Mouse (Mus musculus) forebrain, postnatal 0 days (tissue): Measurements from ENCODE around the gene Lcn2. TPM values are rescaled to one million over a fixed set of nuclear protein-coding genes. Genes with fewer than 3 reads are reported as not detected.
A peak's percentile ranks its signal among the peaks of the same experiment; 100 is the strongest.

ENCODE experiments used
- ATAC-seq: fragments of 200-750 bp; cut with Nextera tagmentation; 2 replicates; pipeline ENCODE4 v1.8.0; 2017; ENCODE audit warnings: mild to moderate bottlenecking, moderate library complexity
- DNase-seq: peaks from one replicate; pipeline ENCODE4 v3.0.0-alpha.2; 2015
- H3K27ac ChIP-seq: fragments of 300-500 bp; sonication (generic); 2 replicates; pipeline ENCODE4 v1.5.1; 2014; ENCODE audit warnings: low read depth, mild to moderate bottlenecking, antibody characterized with exemption, low read length, moderate library complexity, mixed read lengths
- H3K27me3 ChIP-seq: fragments of 300-500 bp; sonication (generic); 2 replicates; pipeline ENCODE4 v1.6.1; 2014; ENCODE audit warnings: mild to moderate bottlenecking, low read length, mixed read lengths; ENCODE audit not compliant: insufficient read depth
- H3K36me3 ChIP-seq: fragments of 300-500 bp; sonication (generic); 2 replicates; pipeline ENCODE4 v1.6.1; 2014; ENCODE audit warnings: mild to moderate bottlenecking, moderate library complexity; ENCODE audit not compliant: insufficient read depth
- H3K4me1 ChIP-seq: fragments of 300-500 bp; sonication (generic); 2 replicates; pipeline ENCODE4 v1.6.1; 2014; ENCODE audit warnings: antibody characterized with exemption; ENCODE audit not compliant: insufficient read depth
- H3K4me2 ChIP-seq: fragments of 300-500 bp; sonication (generic); 2 replicates; pipeline ENCODE4 v1.6.1; 2014; ENCODE audit warnings: low read depth, mild to moderate bottlenecking, moderate library complexity
- H3K4me3 ChIP-seq: fragments of 300-500 bp; sonication (generic); 2 replicates; pipeline ENCODE4 v1.5.1; 2014; ENCODE audit warnings: low read depth, low read length, mixed read lengths
- H3K9ac ChIP-seq: fragments of 300-500 bp; sonication (generic); 2 replicates; pipeline ENCODE4 v1.6.1; 2014; ENCODE audit warnings: mild to moderate bottlenecking
- H3K9me3 ChIP-seq: fragments of 300-500 bp; sonication (generic); 2 replicates; pipeline ENCODE4 v1.6.1; 2016; ENCODE audit warnings: low read length
- CTCF ChIP-seq: sonication (generic); IDR thresholded peaks from 2 replicates; pipeline ENCODE4 v1.5.1; 2016; ENCODE audit warnings: antibody characterized with exemption, control low read depth, low read depth
- WGBS: fragments of 180-500 bp; shearing (Covaris S2); extraction: QIAGEN DNeasy Blood & Tissue Kit; methylation state at CpG from one replicate; pipeline ENCODE4 v1.1.7; 2014; 5-methylcytosine and 5-hydroxymethylcytosine counted together
- polyA plus RNA-seq: library from polyadenylated mRNA; unstranded; fragments of >200 nt; fragmentation: Nextera tagmentation; extraction: Ambion mirVana; gene quantifications from 2 replicates; pipeline ENCODE4 v1.2.1, GENCODE M21; 2015
- total RNA-seq: library from RNA; depleted of rRNA; stranded (reverse); fragments of >200 nt; gene quantifications from 2 replicates; pipeline ENCODE4 v1.2.3, GENCODE M21; 2014; rRNA removed

Lcn2 gene
- total and polyA plus RNA-seq, 2 experiments from 2014 or later = 0.63 to 1.2 TPM

DNA sequence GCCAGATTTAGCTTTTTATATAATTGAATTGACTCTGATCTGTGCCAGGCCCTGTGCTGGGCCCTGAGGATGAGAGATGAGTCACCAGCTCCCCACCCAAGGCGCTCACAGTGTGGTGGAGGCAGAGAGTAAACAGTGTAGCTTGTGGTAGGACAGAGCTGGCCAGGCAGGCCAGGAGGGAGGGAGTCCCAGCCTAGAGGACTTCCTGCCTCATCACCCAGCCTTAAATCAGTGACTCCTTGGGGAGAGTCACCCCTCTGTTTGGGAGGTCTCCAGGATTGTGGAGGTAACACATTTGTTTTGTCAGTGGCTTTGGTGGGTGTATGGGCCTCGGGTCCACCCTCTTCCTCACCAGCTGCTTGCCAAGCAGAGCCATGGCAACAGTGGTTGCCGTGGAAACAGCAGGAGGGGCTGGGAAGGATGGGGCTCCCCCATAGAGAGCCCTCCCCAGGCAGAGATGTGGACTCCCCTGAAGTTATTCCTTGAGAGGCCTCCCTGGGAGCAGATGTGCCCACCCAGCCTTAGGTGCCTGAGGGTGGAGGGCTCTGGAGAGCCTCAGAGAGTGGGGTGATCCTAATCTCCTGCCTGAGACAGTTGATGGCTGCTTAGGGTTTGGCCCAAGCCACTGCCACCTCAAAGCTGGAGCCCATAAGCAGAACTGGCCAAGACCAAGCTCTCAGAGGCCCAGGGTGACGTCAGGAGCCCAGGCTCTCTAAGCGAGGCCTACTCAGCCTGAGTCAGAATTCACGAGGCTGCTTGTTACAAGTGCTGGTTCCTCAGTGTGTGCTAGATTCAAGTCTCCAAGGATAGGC lies 45.3 kb downstream of the Lcn2 start:
- peak; percentile 24 for DNase-seq

GRCm38 (mm10) chr2:32342039-32342438 lies 46.0 kb downstream of the Lcn2 start:
- no peak overlapping the region for H3K4me2 ChIP-seq
- no peak overlapping the region for H3K27ac ChIP-seq
- H3K27me3 ChIP-seq = no peaks in the 10 kb centered on the region
- no peak overlapping the region; the same call in 1 of the 2 replicates for H3K9ac ChIP-seq
- ATAC-seq = no peak
- no peaks in the 10 kb centered on the region for H3K9me3 ChIP-seq
- no peaks in the 10 kb centered on the region; the same call in 1 of the 2 replicates for H3K4me1 ChIP-seq
- 93% methylated on average over 4 of the region's 4 CpGs for WGBS
- TF ChIP-seq CTCF = no peak
- no peak overlapping the region for H3K4me3 ChIP-seq
- peaks cover 26% of the 10 kb centered on the region for H3K36me3 ChIP-seq
- no peak for DNase-seq

More for the DNA sequence above, 45.3 kb downstream of the Lcn2 start:
- WGBS = 66% methylated on average over 6 of the region's 6 CpGs
- no peak for TF ChIP-seq CTCF
- peaks cover 19% of the 10 kb centered on the region for H3K36me3 ChIP-seq
- no peak overlapping the region for H3K4me3 ChIP-seq
- H3K9me3 ChIP-seq = no peaks in the 10 kb centered on the region
- no peaks in the 10 kb centered on the region for H3K27me3 ChIP-seq
- ATAC-seq = peak; percentile 63
- peak overlapping the region; percentile 3 for H3K9ac ChIP-seq
- H3K4me1 ChIP-seq = no peaks in the 10 kb centered on the region; the same call in 1 of the 2 replicates
- H3K27ac ChIP-seq = peak overlapping the region; percentile 29; the same call in 1 of the 2 replicates
- no peak overlapping the region for H3K4me2 ChIP-seq

DNA sequence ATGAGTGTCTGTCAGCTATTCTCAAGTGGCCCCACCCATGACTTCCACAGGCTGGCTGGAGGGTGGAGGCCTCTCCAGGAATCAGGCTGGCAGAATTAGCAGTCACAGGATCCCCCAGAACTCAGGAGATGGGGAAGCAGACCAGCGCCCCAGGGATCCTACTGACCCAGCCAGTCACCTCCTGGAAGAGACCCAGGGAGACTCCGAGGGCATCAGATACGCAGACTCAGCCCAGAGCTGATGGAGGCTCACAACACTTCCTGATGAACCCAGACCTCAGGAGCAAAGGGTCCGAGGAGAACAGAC lies 46.5 kb downstream of the Lcn2 start:
- no peak overlapping the region for H3K9ac ChIP-seq
- H3K36me3 ChIP-seq = peaks cover 30% of the 10 kb centered on the region
- DNase-seq (no peak), ATAC-seq (no peak)
- no peak for TF ChIP-seq CTCF
- H3K27me3 ChIP-seq = no peaks in the 10 kb centered on the region
- no peak overlapping the region for H3K4me3 ChIP-seq
- H3K27ac ChIP-seq = no peak overlapping the region
- 85% methylated on average over 4 of the region's 4 CpGs for WGBS
- H3K4me2 ChIP-seq = no peak overlapping the region
- H3K9me3 ChIP-seq = no peaks in the 10 kb centered on the region
- H3K4me1 ChIP-seq = no peaks in the 10 kb centered on the region; the same call in 1 of the 2 replicates

- Histone ChIP-seq H3K9ac (no peak overlapping the region), H3K4me2 (no peak overlapping the region), H3K9me3 (no peaks in the 10 kb centered on the region), H3K36me3 (peaks cover 36% of the 10 kb centered on the region), H3K4me1 (no peaks in the 10 kb centered on the region; the same call in 1 of the 2 replicates), H3K27ac (no peak overlapping the region), H3K4me3 (no peak overlapping the region), H3K27me3 (no peaks in the 10 kb centered on the region)
- ATAC-seq (no peak), DNase-seq (no peak)
- WGBS = 80% methylated on average over 13 of the region's 13 CpGs
- TF ChIP-seq CTCF = no peak
Measured at GRCm38 (mm10) chr2:32340836-32341633, 47.0 kb downstream of the Lcn2 start.

DNA sequence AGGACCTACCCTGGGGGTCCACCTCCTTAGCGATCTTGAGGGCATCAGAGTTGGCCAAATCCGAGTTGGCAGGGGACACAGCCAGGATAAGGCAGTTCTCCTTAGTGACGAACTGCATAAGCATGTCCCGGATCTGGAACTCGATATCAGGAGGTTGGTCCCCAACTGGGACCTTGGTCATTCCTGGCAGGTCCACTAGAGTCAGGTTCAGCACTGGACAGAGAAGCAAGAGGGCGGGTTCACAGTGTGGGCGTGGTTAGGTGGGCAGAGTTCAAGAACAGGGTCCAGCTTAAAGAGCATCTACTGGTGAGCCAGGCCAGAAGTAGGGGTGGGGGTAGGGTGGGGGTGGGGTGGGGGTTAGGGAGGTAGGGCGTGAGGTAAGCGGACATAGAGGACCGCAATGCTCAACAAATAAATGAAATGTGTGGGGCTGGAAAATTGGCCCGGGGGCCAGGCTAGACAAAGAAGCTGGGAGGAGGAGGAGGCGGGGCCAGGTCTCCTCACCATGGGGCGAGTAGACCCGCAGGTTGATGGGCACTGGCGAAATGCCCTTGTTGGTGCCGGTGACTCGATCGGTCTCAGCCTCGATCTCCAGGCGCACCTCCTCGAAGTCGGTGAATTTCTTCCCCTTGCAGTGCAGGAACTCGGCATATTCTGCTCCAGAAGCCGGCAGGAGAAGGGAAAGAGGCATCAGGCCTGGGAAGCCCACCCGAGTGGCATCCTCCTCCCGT lies 48.0 kb downstream of the Lcn2 start:
- no peak overlapping the region for H3K4me3 ChIP-seq
- H3K4me2 ChIP-seq = no peak overlapping the region
- DNase-seq = no peak
- H3K27ac ChIP-seq = no peak overlapping the region
- no peaks in the 10 kb centered on the region; the same call in 1 of the 2 replicates for H3K4me1 ChIP-seq
- no peak for TF ChIP-seq CTCF
- H3K9ac ChIP-seq = no peak overlapping the region
- H3K9me3 ChIP-seq = no peaks in the 10 kb centered on the region
- 43% methylated on average over 26 of the region's 26 CpGs for WGBS
- H3K36me3 ChIP-seq = peaks cover 45% of the 10 kb centered on the region
- no peak for ATAC-seq
- no peaks in the 10 kb centered on the region for H3K27me3 ChIP-seq

DNA sequence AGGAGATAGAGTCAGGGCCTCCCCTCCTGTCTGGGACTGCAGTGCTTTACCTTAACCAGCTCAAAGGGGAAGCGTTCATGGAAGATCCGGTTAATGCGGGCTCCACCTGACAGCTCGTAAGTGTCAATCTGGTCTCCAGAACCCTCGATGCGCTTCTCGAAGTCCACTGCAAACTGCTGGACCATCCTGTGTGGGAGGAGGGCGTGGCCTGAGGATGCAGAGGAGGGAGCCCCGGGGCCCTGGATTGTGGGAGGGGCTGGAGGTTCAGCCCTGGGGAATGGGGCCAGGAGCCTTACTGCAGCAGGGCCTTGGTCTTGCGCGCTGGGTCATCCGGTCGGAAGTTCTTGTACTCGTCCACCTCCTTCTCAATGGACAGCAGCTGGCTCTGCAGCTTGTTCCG lies 52.2 kb downstream of the Lcn2 start:
- H3K9ac ChIP-seq = no peak overlapping the region
- H3K27ac ChIP-seq = no peak overlapping the region
- no peaks in the 10 kb centered on the region for H3K4me1 ChIP-seq
- no peaks in the 10 kb centered on the region for H3K9me3 ChIP-seq
- no peak for ATAC-seq
- 53% methylated on average over 15 of the region's 15 CpGs for WGBS
- no peak for TF ChIP-seq CTCF
- no peak overlapping the region for H3K4me2 ChIP-seq
- no peak overlapping the region for H3K4me3 ChIP-seq
- DNase-seq = no peak
- no peaks in the 10 kb centered on the region for H3K27me3 ChIP-seq
- peaks cover 62% of the 10 kb centered on the region for H3K36me3 ChIP-seq

Other genes with a start within 250 kb of the Lcn2 start
- 92.1 and 131 TPM in 2 replicates for gene Prrc2b, start 237.2 kb downstream of the Lcn2 start, total RNA-seq
- gene Prrc2b, start 237.2 kb downstream of the Lcn2 start, polyA plus RNA-seq = 40.7 and 60.4 TPM in 2 replicates
- gene Pomt1, start 151.7 kb downstream of the Lcn2 start, total RNA-seq = 34.5 and 38.5 TPM in 2 replicates
- 16.2 and 19.8 TPM in 2 replicates for gene Pomt1, start 151.7 kb downstream of the Lcn2 start, polyA plus RNA-seq
- 121 and 134 TPM in 2 replicates for gene Uck1, start 128.1 kb downstream of the Lcn2 start, total RNA-seq
- gene Uck1, start 128.1 kb downstream of the Lcn2 start, polyA plus RNA-seq = 92.7 and 105 TPM in 2 replicates
- gene Golga2, start 100.9 kb downstream of the Lcn2 start, total RNA-seq = 62.2 and 64.4 TPM in 2 replicates
- 16.3 and 22.1 TPM in 2 replicates for gene Golga2, start 100.9 kb downstream of the Lcn2 start, polyA plus RNA-seq
- gene Swi5, start 100.2 kb downstream of the Lcn2 start, total RNA-seq = 290 and 323 TPM in 2 replicates
- gene Swi5, start 100.2 kb downstream of the Lcn2 start, polyA plus RNA-seq = 407 and 445 TPM in 2 replicates
- gene Ciz1, start 35.9 kb downstream of the Lcn2 start, total RNA-seq = 62.6 and 78.2 TPM in 2 replicates
- 51.5 and 52.9 TPM in 2 replicates for gene Ciz1, start 35.9 kb downstream of the Lcn2 start, polyA plus RNA-seq
- 76.2 and 106 TPM in 2 replicates for gene Dnm1, start 34.9 kb downstream of the Lcn2 start, total RNA-seq
- gene Dnm1, start 34.9 kb downstream of the Lcn2 start, polyA plus RNA-seq = 47.9 and 71.6 TPM in 2 replicates
- gene 1110008P14Rik, start 6.3 kb downstream of the Lcn2 start, total RNA-seq = 197 and 210 TPM in 2 replicates
- gene 1110008P14Rik, start 6.3 kb downstream of the Lcn2 start, polyA plus RNA-seq = 160 and 186 TPM in 2 replicates
- gene Ptges2, start 7.6 kb upstream of the Lcn2 start, total RNA-seq = 32.1 and 37.5 TPM in 2 replicates
- 54.9 and 58.6 TPM in 2 replicates for gene Ptges2, start 7.6 kb upstream of the Lcn2 start, polyA plus RNA-seq
- 3.8 and 4.5 TPM in 2 replicates for gene Naif1, start 62.2 kb upstream of the Lcn2 start, total RNA-seq
- gene Naif1, start 62.2 kb upstream of the Lcn2 start, polyA plus RNA-seq = 2.4 and 3.9 TPM in 2 replicates
- gene Slc25a25, start 63.2 kb upstream of the Lcn2 start, total RNA-seq = 55.4 and 62.5 TPM in 2 replicates
- 38.3 and 40.9 TPM in 2 replicates for gene Slc25a25, start 63.2 kb upstream of the Lcn2 start, polyA plus RNA-seq
- gene Fam102a, start 147.1 kb upstream of the Lcn2 start, total RNA-seq = 17.6 and 19.7 TPM in 2 replicates
- gene Fam102a, start 147.1 kb upstream of the Lcn2 start, polyA plus RNA-seq = 7.2 and 7.5 TPM in 2 replicates
- gene Dpm2, start 182.6 kb upstream of the Lcn2 start, total RNA-seq = 59.2 and 60.5 TPM in 2 replicates
- 142 and 152 TPM in 2 replicates for gene Dpm2, start 182.6 kb upstream of the Lcn2 start, polyA plus RNA-seq
- gene Pip5kl1, start 186.5 kb upstream of the Lcn2 start, total RNA-seq = 6.4 and 11.8 TPM in 2 replicates
- gene Pip5kl1, start 186.5 kb upstream of the Lcn2 start, polyA plus RNA-seq = 5.6 and 8.2 TPM in 2 replicates
- gene 9430097D07Rik, start 187.4 kb upstream of the Lcn2 start, total RNA-seq = 0.38 and 1.0 TPM in 2 replicates
- gene 9430097D07Rik, start 187.4 kb upstream of the Lcn2 start, polyA plus RNA-seq = 0.26 and 0.45 TPM in 2 replicates
- 32.4 and 35.5 TPM in 2 replicates for gene St6galnac4, start 198.8 kb upstream of the Lcn2 start, total RNA-seq
- gene St6galnac4, start 198.8 kb upstream of the Lcn2 start, polyA plus RNA-seq = 31.3 and 33.2 TPM in 2 replicates
- 65.3 and 72.9 TPM in 2 replicates for gene St6galnac6, start 211.5 kb upstream of the Lcn2 start, total RNA-seq
- gene St6galnac6, start 211.5 kb upstream of the Lcn2 start, polyA plus RNA-seq = 34.8 and 42.3 TPM in 2 replicates
- 114 and 123 TPM in 2 replicates for gene Ak1, start 233.5 kb upstream of the Lcn2 start, total RNA-seq
- 119 and 123 TPM in 2 replicates for gene Ak1, start 233.5 kb upstream of the Lcn2 start, polyA plus RNA-seq